Mouse (Mus musculus) heart, postnatal 14 days (tissue): ENCODE results near the gene Fxn. TPM values are rescaled to one million over a fixed set of nuclear protein-coding genes. Genes with fewer than 3 reads are reported as not detected.

Experiments used
- DNase-seq, 2 experiments: peaks; one replicate each; pipeline ENCODE4 v3.0.0; 2021 to 2022
- intact Hi-C: fragments of 180-260 bp; cut with DNase I; formaldehyde crosslinking; loops from one replicate; pipeline ENCODE4 v1.15.1; 2025
- total RNA-seq, 2 experiments: library from RNA; stranded (reverse); gene quantifications; 2 replicates each; pipeline ENCODE4 v1.2.3; 2021

The Fxn gene
- total RNA-seq, 2 experiments from 2014 or later: 22.4 to 26.0 TPM

GRCm38 (mm10) chr19:24302198-24302597 lies 21.8 kb upstream of the Fxn start:
- intact Hi-C loops: loop anchor here (5.0 kb wide), 5 partner anchors 175 to 570 kb away; partner anchors contain the start of genes Fam122a and Pip5k1b
- no peak for DNase-seq

GRCm38 (mm10) chr19:24301768-24302148 lies 21.4 kb upstream of the Fxn start:
- intact Hi-C loops: loop anchor here (5.0 kb wide), 5 partner anchors 176 to 571 kb away; partner anchors contain the start of genes Fam122a and Pip5k1b
- DNase-seq: no peak

- peak; percentile 68 to 86 for DNase-seq
Observed at GRCm38 (mm10) chr19:24300994-24301767, 20.8 kb upstream of the Fxn start.

GRCm38 (mm10) chr19:24293537-24293936 lies 13.1 kb upstream of the Fxn start:
- intact Hi-C loops: no loop called here
- DNase-seq: no peak

More at GRCm38 (mm10) chr19:24300994-24301767, 20.8 kb upstream of the Fxn start:
- intact Hi-C loops: loop anchor here (5.0 kb wide), 5 partner anchors 176 to 571 kb away; partner anchors contain the start of genes Fam122a and Pip5k1b

- intact Hi-C loops: loop anchor here (5.0 kb wide), 1 partner anchor 597 kb away; the partner anchor contains the start of gene Ptar1
- DNase-seq: peak; percentile 36 to 68
Observed at GRCm38 (mm10) chr19:24284187-24284586, 3.8 kb upstream of the Fxn start.

- no peak for DNase-seq
- intact Hi-C loops: loop anchor here (5.0 kb wide), 1 partner anchor 594 kb away; the partner anchor contains the start of gene Ptar1
Observed at GRCm38 (mm10) chr19:24281288-24281980, 1.0 kb upstream of the Fxn start.

GRCm38 (mm10) chr19:24279706-24280600 lies 452 bp downstream of the Fxn start:
- peak; percentile 84 to 89 for DNase-seq
- intact Hi-C loops: loop anchor here (5.0 to 10.0 kb wide), 2 partner anchors 315 to 593 kb away; partner anchors contain the start of gene Ptar1

GRCm38 (mm10) chr19:24278859-24279258 lies 1.5 kb downstream of the Fxn start:
- no peak for DNase-seq
- intact Hi-C loops: loop anchor here (10.0 kb wide), 1 partner anchor 314 kb away; no protein-coding TSS in a partner anchor

- intact Hi-C loops: loop anchor here (10.0 kb wide), 1 partner anchor 309 kb away; no protein-coding TSS in a partner anchor
- no peak for DNase-seq
Observed at GRCm38 (mm10) chr19:24274281-24274680, 6.1 kb downstream of the Fxn start.

GRCm38 (mm10) chr19:24271746-24272426 lies 8.5 kb downstream of the Fxn start:
- intact Hi-C loops: loop anchor here (2.0 to 10.0 kb wide), 2 partner anchors 307 to 411 kb away; no protein-coding TSS in a partner anchor
- DNase-seq: peak; percentile 88 to 90

- peak in 1 of 2 experiments; percentile 39 for DNase-seq
- intact Hi-C loops: loop anchor here (10.0 kb wide), 1 partner anchor 307 kb away; no protein-coding TSS in a partner anchor
Observed at GRCm38 (mm10) chr19:24271326-24271725, 9.1 kb downstream of the Fxn start.

- no peak for DNase-seq
- intact Hi-C loops: loop anchor here (5.0 kb wide), 1 partner anchor 251 kb away; no protein-coding TSS in a partner anchor
Observed at GRCm38 (mm10) chr19:24268531-24268930, 11.9 kb downstream of the Fxn start.

GRCm38 (mm10) chr19:24266046-24266830 lies 14.2 kb downstream of the Fxn start:
- intact Hi-C loops: loop anchor here (5.0 kb wide), 1 partner anchor 249 kb away; no protein-coding TSS in a partner anchor
- DNase-seq: no peak

- intact Hi-C loops: loop anchor here (1.0 to 5.0 kb wide), 4 partner anchors 40 to 248 kb away; partner anchors contain the start of gene Tjp2
- peak; percentile 82 to 90 for DNase-seq
Observed at GRCm38 (mm10) chr19:24264991-24265390, 15.4 kb downstream of the Fxn start.

GRCm38 (mm10) chr19:24262736-24263135 lies 17.7 kb downstream of the Fxn start:
- DNase-seq: no peak
- intact Hi-C loops: no loop called here

- no peak for DNase-seq
- intact Hi-C loops: no loop called here
Observed at GRCm38 (mm10) chr19:24259390-24260351, 20.7 kb downstream of the Fxn start.

- DNase-seq: peak in 1 of 2 experiments; percentile 26
- intact Hi-C loops: no loop called here
Observed at GRCm38 (mm10) chr19:24258368-24258767, 22.0 kb downstream of the Fxn start.
